Mouse (Mus musculus): ENCODE measurements around the gene Hnf1a. TPM values are rescaled to one million over a fixed set of nuclear protein-coding genes. Genes with fewer than 3 reads are reported as not detected.

Hnf1a gene
- polyA plus RNA-seq (2016; fragmentation: Nextera tagmentation; extraction: Ambion mirVana): not detected in 2 replicates

- no peak within 1 kb of the TSS for H3K4me2 ChIP-seq
- WGBS: 86% methylated on average over 17 of the region's 17 CpGs
- H3K4me1 ChIP-seq (replicated peaks): no peaks in the 10 kb centered on the region; the same call in 1 of the 2 replicates
- no peaks in the 10 kb centered on the region for H3K9me3 ChIP-seq
- H3K36me3 ChIP-seq: no peaks in the 10 kb centered on the region
- H3K9ac ChIP-seq (replicated peaks): no peak within 1 kb of the TSS
- peaks cover 25% of the 10 kb centered on the region for H3K27me3 ChIP-seq
- no peak for ATAC-seq (ENCODE audit: insufficient number of reproducible peaks, insufficient read depth, low FRiP score, low TSS enrichment, low read depth)
- no peak within 1 kb of the TSS for H3K27ac ChIP-seq
- H3K4me3 ChIP-seq (replicated peaks): no peak within 1 kb of the TSS
These were observed at the start of gene Hnf1a for GRCm38 (mm10) chr5:114970824-114971227. Gene Hnf1a (minus strand): TSS chr5:114971094.

GRCm38 (mm10) chr5:115018813-115019212, 47.9 kb upstream of the Hnf1a start:
- Histone ChIP-seq H3K4me1 (replicated peaks) (peaks cover 3% of the 10 kb centered on the region; the same call in 1 of the 2 replicates), H3K9ac (replicated peaks) (no peak overlapping the region), H3K4me3 (replicated peaks) (no peak overlapping the region), H3K9me3 (no peaks in the 10 kb centered on the region), H3K36me3 (no peaks in the 10 kb centered on the region), H3K4me2 (no peak overlapping the region), H3K27me3 (no peaks in the 10 kb centered on the region), H3K27ac (no peak overlapping the region)
- WGBS: 68% methylated on average over 4 of the region's 4 CpGs
- no peak for ATAC-seq (ENCODE audit: insufficient number of reproducible peaks, insufficient read depth, low FRiP score, low TSS enrichment, low read depth)

GRCm38 (mm10) chr5:115018270-115018669, 47.4 kb upstream of the Hnf1a start:
- Histone ChIP-seq H3K9ac (replicated peaks) (no peak overlapping the region), H3K4me2 (no peak overlapping the region), H3K27me3 (no peaks in the 10 kb centered on the region), H3K4me3 (replicated peaks) (no peak overlapping the region), H3K36me3 (no peaks in the 10 kb centered on the region), H3K27ac (no peak overlapping the region), H3K9me3 (no peaks in the 10 kb centered on the region), H3K4me1 (replicated peaks) (peaks cover 6% of the 10 kb centered on the region)
- no peak for ATAC-seq (ENCODE audit: insufficient number of reproducible peaks, insufficient read depth, low FRiP score, low TSS enrichment, low read depth)
- WGBS: 81% methylated on average over 2 of the region's 2 CpGs

- no peak overlapping the region for H3K4me2 ChIP-seq
- H3K27me3 ChIP-seq: no peaks in the 10 kb centered on the region
- H3K4me3 ChIP-seq (replicated peaks): no peak overlapping the region
- H3K27ac ChIP-seq: no peak overlapping the region
- ATAC-seq (ENCODE audit: insufficient number of reproducible peaks, insufficient read depth, low FRiP score, low TSS enrichment, low read depth): no peak
- H3K9ac ChIP-seq (replicated peaks): no peak overlapping the region
- H3K36me3 ChIP-seq: no peaks in the 10 kb centered on the region
- peaks cover 23% of the 10 kb centered on the region for H3K4me1 ChIP-seq (replicated peaks)
- no peaks in the 10 kb centered on the region for H3K9me3 ChIP-seq
- 62% methylated on average over 4 of the region's 4 CpGs for WGBS
These were observed 44.2 kb upstream of the Hnf1a start for GRCm38 (mm10) chr5:115015121-115015520.

GRCm38 (mm10) chr5:115014570-115014969, 43.7 kb upstream of the Hnf1a start:
- H3K27ac ChIP-seq: no peak overlapping the region
- peaks cover 23% of the 10 kb centered on the region for H3K4me1 ChIP-seq (replicated peaks)
- no peaks in the 10 kb centered on the region for H3K36me3 ChIP-seq
- no peak for ATAC-seq (ENCODE audit: insufficient number of reproducible peaks, insufficient read depth, low FRiP score, low TSS enrichment, low read depth)
- no peak overlapping the region for H3K4me3 ChIP-seq (replicated peaks)
- 55% methylated on average over 1 of the region's 1 CpGs for WGBS
- no peak overlapping the region for H3K4me2 ChIP-seq
- H3K27me3 ChIP-seq: no peaks in the 10 kb centered on the region
- H3K9ac ChIP-seq (replicated peaks): no peak overlapping the region
- no peaks in the 10 kb centered on the region for H3K9me3 ChIP-seq

GRCm38 (mm10) chr5:115013436-115013835, 42.5 kb upstream of the Hnf1a start:
- no peak for ATAC-seq (ENCODE audit: insufficient number of reproducible peaks, insufficient read depth, low FRiP score, low TSS enrichment, low read depth)
- no peaks in the 10 kb centered on the region for H3K9me3 ChIP-seq
- H3K9ac ChIP-seq (replicated peaks): no peak overlapping the region
- peak overlapping the region; percentile 7; the same call in 1 of the 2 replicates for H3K4me2 ChIP-seq
- H3K27ac ChIP-seq: no peak overlapping the region
- peak overlapping the region; percentile 98; the same call in 1 of the 2 replicates for H3K4me3 ChIP-seq (replicated peaks)
- 73% methylated on average over 3 of the region's 3 CpGs for WGBS
- peaks cover 23% of the 10 kb centered on the region for H3K4me1 ChIP-seq (replicated peaks)
- H3K27me3 ChIP-seq: no peaks in the 10 kb centered on the region
- H3K36me3 ChIP-seq: no peaks in the 10 kb centered on the region

- 0 out of 2 replicates have a peak, but pooled peaks have one; percentile 28 for ATAC-seq (ENCODE audit: insufficient number of reproducible peaks, insufficient read depth, low FRiP score, low TSS enrichment, low read depth)
- under 1% methylated on average over 59 of the region's 63 CpGs for WGBS
These were observed 40.8 kb upstream of the Hnf1a start for GRCm38 (mm10) chr5:115011519-115012261.

GRCm38 (mm10) chr5:115011217-115011518, 40.3 kb upstream of the Hnf1a start:
- H3K9ac ChIP-seq (replicated peaks): peak overlapping the region; percentile 97
- ATAC-seq (ENCODE audit: insufficient number of reproducible peaks, insufficient read depth, low FRiP score, low TSS enrichment, low read depth): 0 out of 2 replicates have a peak, but pooled peaks have one; percentile 18
- H3K36me3 ChIP-seq: no peaks in the 10 kb centered on the region
- H3K27ac ChIP-seq: peak overlapping the region; percentile 91
- H3K9me3 ChIP-seq: no peaks in the 10 kb centered on the region
- peaks cover 23% of the 10 kb centered on the region for H3K4me1 ChIP-seq (replicated peaks)
- peak overlapping the region; percentile 98 for H3K4me3 ChIP-seq (replicated peaks)
- peak overlapping the region; percentile 91 for H3K4me2 ChIP-seq
- H3K27me3 ChIP-seq: no peaks in the 10 kb centered on the region
- WGBS: under 1% methylated on average over 51 of the region's 57 CpGs

More at GRCm38 (mm10) chr5:115011519-115012261, 40.8 kb upstream of the Hnf1a start:
- Histone ChIP-seq H3K27me3 (no peaks in the 10 kb centered on the region), H3K36me3 (no peaks in the 10 kb centered on the region), H3K9me3 (no peaks in the 10 kb centered on the region), H3K9ac (replicated peaks) (peak overlapping the region; percentile 97), H3K4me2 (peak overlapping the region; percentile 91), H3K4me3 (replicated peaks) (peak overlapping the region; percentile 98), H3K4me1 (replicated peaks) (peaks cover 23% of the 10 kb centered on the region), H3K27ac (peak overlapping the region; percentile 91)

GRCm38 (mm10) chr5:115010577-115011216, 39.8 kb upstream of the Hnf1a start, which contains the start of gene Sppl3:
Gene Sppl3 (plus strand): TSS chr5:115011137.
- Histone ChIP-seq H3K9me3 (no peaks in the 10 kb centered on the region), H3K27me3 (no peaks in the 10 kb centered on the region), H3K4me3 (replicated peaks) (peak within 1 kb of the TSS; percentile 98), H3K9ac (replicated peaks) (peak within 1 kb of the TSS; percentile 97), H3K27ac (peak within 1 kb of the TSS; percentile 91), H3K36me3 (no peaks in the 10 kb centered on the region), H3K4me2 (peak within 1 kb of the TSS; percentile 91), H3K4me1 (replicated peaks) (peaks cover 23% of the 10 kb centered on the region)
- ATAC-seq (ENCODE audit: insufficient number of reproducible peaks, insufficient read depth, low FRiP score, low TSS enrichment, low read depth): peak; percentile 86
- 1% methylated on average over 45 of the region's 65 CpGs for WGBS

- Histone ChIP-seq H3K27me3 (no peaks in the 10 kb centered on the region), H3K4me1 (replicated peaks) (peaks cover 23% of the 10 kb centered on the region), H3K9me3 (no peaks in the 10 kb centered on the region), H3K9ac (replicated peaks) (peak overlapping the region; percentile 97; the same call in 1 of the 2 replicates), H3K36me3 (no peaks in the 10 kb centered on the region), H3K4me2 (peak overlapping the region; percentile 75), H3K27ac (peak overlapping the region; percentile 12; the same call in 1 of the 2 replicates), H3K4me3 (replicated peaks) (peak overlapping the region; percentile 98; the same call in 1 of the 2 replicates)
- no peak for ATAC-seq (ENCODE audit: insufficient number of reproducible peaks, insufficient read depth, low FRiP score, low TSS enrichment, low read depth)
- WGBS: 69% methylated on average over 3 of the region's 3 CpGs
These were observed 39.1 kb upstream of the Hnf1a start for GRCm38 (mm10) chr5:115009961-115010360.

- Histone ChIP-seq H3K9ac (replicated peaks) (no peak overlapping the region), H3K9me3 (no peaks in the 10 kb centered on the region), H3K4me2 (no peak overlapping the region), H3K27ac (no peak overlapping the region), H3K27me3 (no peaks in the 10 kb centered on the region), H3K36me3 (no peaks in the 10 kb centered on the region), H3K4me1 (replicated peaks) (peaks cover 20% of the 10 kb centered on the region), H3K4me3 (replicated peaks) (no peak overlapping the region)
- ATAC-seq (ENCODE audit: insufficient number of reproducible peaks, insufficient read depth, low FRiP score, low TSS enrichment, low read depth): no peak
- WGBS: 91% methylated on average over 6 of the region's 6 CpGs
These were observed 38.2 kb upstream of the Hnf1a start for GRCm38 (mm10) chr5:115009143-115009542.
